Mouse (Mus musculus): ENCODE measurements around the gene Hectd4.

- TF ChIP-seq CTCF (IDR thresholded peaks at IDR 0.05; ENCODE audit: low read depth) (no peak), EP300 (IDR thresholded peaks at IDR 0.05; ENCODE audit: low read depth) (no peak)
Measured at GRCm38 (mm10) chr5:121197337-121197736, 22.7 kb upstream of the Hectd4 start.
